Mouse (Mus musculus) liver, embryonic 11.5 days (tissue): ENCODE measurements around the gene Daam1. TPM values are rescaled to one million over a fixed set of nuclear protein-coding genes. Genes with fewer than 3 reads are reported as not detected.
A peak's percentile ranks its signal among the peaks of the same experiment; 100 is the strongest.

Experiments
- ATAC-seq: fragments of 200-750 bp; cut with Nextera tagmentation; replicated peaks from 2 replicates; pipeline ENCODE4 v1.8.0; 2017; ENCODE audit warnings: moderate number of reproducible peaks, mild to moderate bottlenecking, moderate TSS enrichment, moderate library complexity; ENCODE audit not compliant: low FRiP score
- DNase-seq: peaks from one replicate; pipeline ENCODE4 v3.0.0-alpha.2; 2017; ENCODE audit warnings: low spot score
- H3K27ac ChIP-seq: fragments of 300-500 bp; sonication (generic); 2 replicates; pipeline ENCODE4 v1.5.1; 2014; ENCODE audit warnings: mild to moderate bottlenecking, low read depth, low read length, control low read depth
- H3K27me3 ChIP-seq: fragments of 300-500 bp; sonication (generic); replicated peaks from 2 replicates; pipeline ENCODE4 v1.6.1; 2014; ENCODE audit warnings: low read length, mixed read lengths; ENCODE audit not compliant: control insufficient read depth, insufficient read depth
- H3K36me3 ChIP-seq: fragments of 300-500 bp; sonication (generic); 2 replicates; pipeline ENCODE4 v1.6.1; 2014; ENCODE audit warnings: mild to moderate bottlenecking, low read length, moderate library complexity, mixed read lengths; ENCODE audit not compliant: control insufficient read depth, insufficient read depth
- H3K4me1 ChIP-seq: fragments of 300-500 bp; sonication (generic); replicated peaks from 2 replicates; pipeline ENCODE4 v1.6.1; 2014; ENCODE audit warnings: low read length, mixed read lengths; ENCODE audit not compliant: control insufficient read depth, insufficient read depth
- H3K4me2 ChIP-seq: fragments of 300-500 bp; sonication (generic); 2 replicates; pipeline ENCODE4 v1.6.1; 2014; ENCODE audit warnings: mild to moderate bottlenecking, control low read depth, moderate library complexity
- H3K4me3 ChIP-seq: fragments of 300-500 bp; sonication (generic); 2 replicates; pipeline ENCODE4 v1.5.1; 2014; ENCODE audit warnings: low read depth, low read length, control low read depth
- H3K9ac ChIP-seq: fragments of 300-500 bp; sonication (generic); 2 replicates; pipeline ENCODE4 v1.6.1; 2014; ENCODE audit warnings: low read depth, low read length, control low read depth
- H3K9me3 ChIP-seq: fragments of 300-500 bp; sonication (generic); 2 replicates; pipeline ENCODE4 v1.6.1; 2016; ENCODE audit warnings: low read length, inconsistent platforms, mixed read lengths; ENCODE audit not compliant: control insufficient read depth
- WGBS: fragments of 180-500 bp; shearing (Covaris S2); extraction: QIAGEN DNeasy Blood & Tissue Kit; methylation state at CpG from one replicate; pipeline ENCODE4 v1.1.7; 2014; 5-methylcytosine and 5-hydroxymethylcytosine counted together
- polyA plus RNA-seq: library from polyadenylated mRNA; unstranded; fragments of >200 nt; fragmentation: Nextera tagmentation; extraction: Ambion mirVana; gene quantifications from 2 replicates; pipeline ENCODE4 v1.2.1, GENCODE M21; 2014

Gene Daam1
- polyA plus RNA-seq, 1 experiment from 2014 or later = 15.2 TPM

DNA sequence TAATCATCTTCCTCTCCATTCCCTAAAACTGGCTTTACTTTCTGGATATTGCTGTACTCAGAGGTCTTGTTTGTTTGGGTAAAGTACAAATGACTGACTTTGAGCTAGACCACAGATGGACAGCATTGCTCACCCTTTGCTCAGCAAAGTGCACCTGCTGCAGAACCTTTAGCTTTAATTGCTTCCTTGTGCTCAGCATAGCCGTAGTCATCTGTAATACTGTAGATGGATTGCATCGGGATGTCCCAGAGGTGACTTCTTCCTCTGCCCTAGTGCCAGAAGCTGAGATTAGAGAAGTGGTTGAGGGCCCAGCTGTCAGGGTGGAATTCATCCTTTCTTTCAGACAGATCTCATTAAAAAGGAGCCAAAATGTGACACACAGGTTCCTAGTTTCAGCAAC, 56.1 kb downstream of the Daam1 start:
- no peak overlapping the region for H3K4me2 ChIP-seq

DNA sequence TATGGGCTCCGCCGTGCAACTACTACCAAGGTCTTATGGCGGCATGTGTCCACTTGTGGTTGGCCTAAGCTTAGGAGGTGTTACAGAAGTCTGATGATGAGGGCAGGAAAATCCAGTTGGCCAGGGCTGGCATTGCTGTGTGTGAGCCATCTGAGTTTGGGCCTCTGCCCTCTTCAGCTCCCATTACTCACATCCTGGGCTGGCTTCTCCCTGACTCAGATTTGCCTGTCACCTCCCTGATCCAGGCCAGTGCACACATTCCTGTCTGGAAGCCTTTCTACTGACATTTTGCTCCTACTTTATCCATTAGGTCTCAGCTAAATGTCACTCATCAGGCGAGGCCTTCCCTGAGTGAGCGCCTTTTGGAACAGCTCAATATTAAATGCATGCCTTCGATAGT, 57.5 kb downstream of the Daam1 start:
- Histone ChIP-seq H3K4me3 (no peak overlapping the region), H3K9me3 (no peaks in the 10 kb centered on the region), H3K27ac (no peak overlapping the region), H3K36me3 (no peaks in the 10 kb centered on the region; the same call in 1 of the 2 replicates), H3K27me3 (no peaks in the 10 kb centered on the region), H3K9ac (no peak overlapping the region), H3K4me1 (peaks cover 70% of the 10 kb centered on the region), H3K4me2 (no peak overlapping the region)
- no peak for DNase-seq
- no peak for ATAC-seq
- WGBS = 87% methylated on average over 6 of the region's 6 CpGs

More for the DNA sequence above, 56.1 kb downstream of the Daam1 start:
- DNase-seq = no peak
- 62% methylated on average over 2 of the region's 2 CpGs for WGBS
- Histone ChIP-seq H3K4me3 (no peak overlapping the region), H3K9me3 (no peaks in the 10 kb centered on the region), H3K4me1 (peaks cover 73% of the 10 kb centered on the region), H3K36me3 (no peaks in the 10 kb centered on the region; the same call in 1 of the 2 replicates), H3K27ac (no peak overlapping the region), H3K9ac (no peak overlapping the region), H3K27me3 (no peaks in the 10 kb centered on the region)
- no peak for ATAC-seq

- no peaks in the 10 kb centered on the region for H3K27me3 ChIP-seq
- no peak overlapping the region for H3K9ac ChIP-seq
- no peak for DNase-seq
- no peak overlapping the region for H3K27ac ChIP-seq
- no peak overlapping the region for H3K4me3 ChIP-seq
- ATAC-seq = no peak
- H3K4me2 ChIP-seq = no peak overlapping the region
- 66% methylated on average over 8 of the region's 8 CpGs for WGBS
- H3K36me3 ChIP-seq = peaks cover under 1% of the 10 kb centered on the region; the same call in 1 of the 2 replicates
- no peaks in the 10 kb centered on the region for H3K9me3 ChIP-seq
- peaks cover 64% of the 10 kb centered on the region for H3K4me1 ChIP-seq
Observed at GRCm38 (mm10) chr12:71889266-71889665, 58.4 kb downstream of the Daam1 start.

- 0 out of 2 replicates have a peak, but pooled peaks cover 2% of the 10 kb centered on the region for H3K36me3 ChIP-seq
- ATAC-seq = peak; percentile 53
- H3K4me3 ChIP-seq = no peak overlapping the region
- H3K4me2 ChIP-seq = no peak overlapping the region; the same call in 1 of the 2 replicates
- 68% methylated on average over 1 of the region's 1 CpGs for WGBS
- H3K27ac ChIP-seq = no peak overlapping the region
- H3K9me3 ChIP-seq = no peaks in the 10 kb centered on the region
- no peaks in the 10 kb centered on the region for H3K27me3 ChIP-seq
- DNase-seq = no peak
- H3K9ac ChIP-seq = no peak overlapping the region
- peaks cover 56% of the 10 kb centered on the region for H3K4me1 ChIP-seq
Observed at GRCm38 (mm10) chr12:71890282-71890681, 59.4 kb downstream of the Daam1 start.

- DNase-seq (no peak), ATAC-seq (no peak)
- H3K27me3 ChIP-seq = no peaks in the 10 kb centered on the region
- WGBS = 71% methylated on average over 7 of the region's 7 CpGs
- no peak overlapping the region for H3K4me2 ChIP-seq
- H3K4me1 ChIP-seq = peaks cover 41% of the 10 kb centered on the region
- H3K27ac ChIP-seq = no peak overlapping the region
- 0 out of 2 replicates have a peak, but pooled peaks cover 2% of the 10 kb centered on the region for H3K36me3 ChIP-seq
- H3K9ac ChIP-seq = no peak overlapping the region
- H3K4me3 ChIP-seq = no peak overlapping the region
- no peaks in the 10 kb centered on the region for H3K9me3 ChIP-seq
Observed at GRCm38 (mm10) chr12:71891729-71892355, 61.0 kb downstream of the Daam1 start.

- no peak overlapping the region for H3K4me2 ChIP-seq
- no peaks in the 10 kb centered on the region for H3K9me3 ChIP-seq
- DNase-seq (no peak), ATAC-seq (0 out of 2 replicates have a peak, but pooled peaks have one; percentile 40)
- no peak overlapping the region for H3K4me3 ChIP-seq
- H3K9ac ChIP-seq = no peak overlapping the region
- 50% methylated on average over 9 of the region's 9 CpGs for WGBS
- H3K27me3 ChIP-seq = no peaks in the 10 kb centered on the region
- no peak overlapping the region for H3K27ac ChIP-seq
- 0 out of 2 replicates have a peak, but pooled peaks cover 2% of the 10 kb centered on the region for H3K36me3 ChIP-seq
- H3K4me1 ChIP-seq = peaks cover 34% of the 10 kb centered on the region
Observed at GRCm38 (mm10) chr12:71892996-71893605, 62.2 kb downstream of the Daam1 start.

- Histone ChIP-seq H3K27me3 (no peaks in the 10 kb centered on the region), H3K36me3 (peaks cover 5% of the 10 kb centered on the region), H3K4me3 (no peak overlapping the region), H3K9me3 (no peaks in the 10 kb centered on the region), H3K4me2 (no peak overlapping the region), H3K27ac (no peak overlapping the region), H3K4me1 (peaks cover 5% of the 10 kb centered on the region), H3K9ac (no peak overlapping the region)
- ATAC-seq (no peak), DNase-seq (no peak)
- WGBS = 82% methylated on average over 5 of the region's 5 CpGs
Observed at GRCm38 (mm10) chr12:71898231-71898630, 67.4 kb downstream of the Daam1 start.

- Histone ChIP-seq H3K9me3 (no peaks in the 10 kb centered on the region), H3K4me3 (no peak overlapping the region)
Observed at GRCm38 (mm10) chr12:71898666-71899520, 68.0 kb downstream of the Daam1 start.

More at GRCm38 (mm10) chr12:71898666-71899520, 68.0 kb downstream of the Daam1 start:
- Histone ChIP-seq H3K4me1 (peaks cover 2% of the 10 kb centered on the region; the same call in 1 of the 2 replicates), H3K27ac (no peak overlapping the region), H3K4me2 (no peak overlapping the region), H3K9ac (no peak overlapping the region), H3K27me3 (no peaks in the 10 kb centered on the region), H3K36me3 (peaks cover 5% of the 10 kb centered on the region)
- ATAC-seq = no peak
- 86% methylated on average over 7 of the region's 7 CpGs for WGBS
- DNase-seq = no peak
